Mouse (Mus musculus): ENCODE data around the gene Fibp. TPM values are rescaled to one million over a fixed set of nuclear protein-coding genes. Genes with fewer than 3 reads are reported as not detected.

Fibp gene
- polyA plus RNA-seq, 1 experiment, result 2.4 TPM

DNA sequence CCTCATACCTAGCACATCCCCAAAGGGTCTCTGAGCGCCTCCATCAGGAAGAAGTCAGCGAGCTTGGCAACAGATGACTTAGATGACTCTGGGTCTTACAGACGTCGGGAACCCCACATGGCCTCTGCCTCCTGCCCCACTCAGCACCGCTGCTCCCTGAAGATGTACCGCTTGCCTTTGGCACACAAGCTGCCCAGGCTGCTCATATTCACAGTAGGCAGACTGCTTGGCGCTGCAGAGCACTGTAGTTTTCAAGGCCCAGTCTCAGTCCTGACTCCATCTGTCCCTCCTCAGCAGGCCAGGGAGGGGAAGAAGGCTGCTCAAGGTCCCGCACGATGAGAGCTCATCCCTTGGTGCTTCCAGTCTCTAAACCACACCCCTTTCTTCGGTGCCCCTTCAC is 38.1 kb upstream of the Fibp start:
- Histone ChIP-seq H3K36me3 (ENCODE audit: control insufficient read depth) (peaks cover 46% of the 10 kb centered on the region), H3K4me3 (replicated peaks) (no peak overlapping the region), H3K9me3 (ENCODE audit: control insufficient read depth, low read length) (no peaks in the 10 kb centered on the region), H3K27me3 (ENCODE audit: control insufficient read depth) (no peaks in the 10 kb centered on the region), H3K4me1 (ENCODE audit: control insufficient read depth) (peaks cover 44% of the 10 kb centered on the region)
- TF ChIP-seq TAL1 (IDR thresholded peaks at IDR 0.05; ENCODE audit: low read length) (no peak), GATA1 (IDR thresholded peaks at IDR 0.05; ENCODE audit: low read length) (no peak)

DNA sequence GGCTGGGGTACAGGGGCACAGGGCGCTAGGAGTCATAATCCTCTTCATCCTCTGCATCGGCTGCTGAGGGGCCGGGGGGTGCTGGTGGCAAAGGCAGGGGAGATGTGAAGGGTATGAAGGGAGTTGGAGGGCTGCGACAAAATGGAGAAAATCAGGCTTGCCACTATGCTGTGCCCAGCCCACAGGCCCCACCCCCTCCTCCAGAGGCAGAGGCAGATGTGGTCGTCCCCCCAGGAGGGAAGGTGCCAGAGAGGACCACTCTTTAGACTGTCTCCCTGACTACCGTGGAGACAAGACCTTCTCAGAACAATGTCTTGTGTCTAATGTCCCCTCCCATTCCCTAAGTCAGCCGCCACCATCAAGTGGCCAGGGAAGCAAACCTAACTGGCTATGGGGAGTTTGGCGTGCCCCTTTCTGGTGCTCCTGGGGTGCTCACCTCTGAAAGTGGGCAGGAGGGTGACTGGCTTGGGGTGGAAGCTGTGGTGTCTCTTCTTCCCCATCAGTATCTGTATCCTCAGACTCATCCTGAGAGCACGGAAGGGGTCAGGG is 37.4 kb upstream of the Fibp start:
- H3K9me3 ChIP-seq (ENCODE audit: control insufficient read depth, low read length), result no peaks in the 10 kb centered on the region
- peaks cover 44% of the 10 kb centered on the region for H3K4me1 ChIP-seq (ENCODE audit: control insufficient read depth)
- peaks cover 47% of the 10 kb centered on the region for H3K36me3 ChIP-seq (ENCODE audit: control insufficient read depth)
- no peaks in the 10 kb centered on the region for H3K27me3 ChIP-seq (ENCODE audit: control insufficient read depth)
- no peak overlapping the region for H3K4me3 ChIP-seq (replicated peaks)
- TF ChIP-seq TAL1 (IDR thresholded peaks at IDR 0.05; ENCODE audit: low read length) (no peak), GATA1 (IDR thresholded peaks at IDR 0.05; ENCODE audit: low read length) (no peak)

GRCm38 (mm10) chr19:5423561-5423960 is 36.9 kb upstream of the Fibp start:
- Histone ChIP-seq H3K4me1 (ENCODE audit: control insufficient read depth) (peaks cover 44% of the 10 kb centered on the region), H3K36me3 (ENCODE audit: control insufficient read depth) (peaks cover 48% of the 10 kb centered on the region), H3K4me3 (replicated peaks) (peak overlapping the region; percentile 89), H3K27me3 (ENCODE audit: control insufficient read depth) (no peaks in the 10 kb centered on the region), H3K9me3 (ENCODE audit: control insufficient read depth, low read length) (no peaks in the 10 kb centered on the region)
- no peak for TF ChIP-seq GATA1 (IDR thresholded peaks at IDR 0.05; ENCODE audit: low read length)
- TF ChIP-seq TAL1 (IDR thresholded peaks at IDR 0.05; ENCODE audit: low read length), result no peak

- peaks cover 44% of the 10 kb centered on the region for H3K4me1 ChIP-seq (ENCODE audit: control insufficient read depth)
- H3K4me3 ChIP-seq (replicated peaks), result peak overlapping the region; percentile 89
- H3K36me3 ChIP-seq (ENCODE audit: control insufficient read depth), result peaks cover 48% of the 10 kb centered on the region
- H3K9me3 ChIP-seq (ENCODE audit: control insufficient read depth, low read length), result no peaks in the 10 kb centered on the region
- TF ChIP-seq GATA1 (IDR thresholded peaks at IDR 0.05; ENCODE audit: low read length), result no peak
- TF ChIP-seq TAL1 (IDR thresholded peaks at IDR 0.05; ENCODE audit: low read length), result no peak
- H3K27me3 ChIP-seq (ENCODE audit: control insufficient read depth), result no peaks in the 10 kb centered on the region
These were observed 36.2 kb upstream of the Fibp start for GRCm38 (mm10) chr19:5424092-5424781.

DNA sequence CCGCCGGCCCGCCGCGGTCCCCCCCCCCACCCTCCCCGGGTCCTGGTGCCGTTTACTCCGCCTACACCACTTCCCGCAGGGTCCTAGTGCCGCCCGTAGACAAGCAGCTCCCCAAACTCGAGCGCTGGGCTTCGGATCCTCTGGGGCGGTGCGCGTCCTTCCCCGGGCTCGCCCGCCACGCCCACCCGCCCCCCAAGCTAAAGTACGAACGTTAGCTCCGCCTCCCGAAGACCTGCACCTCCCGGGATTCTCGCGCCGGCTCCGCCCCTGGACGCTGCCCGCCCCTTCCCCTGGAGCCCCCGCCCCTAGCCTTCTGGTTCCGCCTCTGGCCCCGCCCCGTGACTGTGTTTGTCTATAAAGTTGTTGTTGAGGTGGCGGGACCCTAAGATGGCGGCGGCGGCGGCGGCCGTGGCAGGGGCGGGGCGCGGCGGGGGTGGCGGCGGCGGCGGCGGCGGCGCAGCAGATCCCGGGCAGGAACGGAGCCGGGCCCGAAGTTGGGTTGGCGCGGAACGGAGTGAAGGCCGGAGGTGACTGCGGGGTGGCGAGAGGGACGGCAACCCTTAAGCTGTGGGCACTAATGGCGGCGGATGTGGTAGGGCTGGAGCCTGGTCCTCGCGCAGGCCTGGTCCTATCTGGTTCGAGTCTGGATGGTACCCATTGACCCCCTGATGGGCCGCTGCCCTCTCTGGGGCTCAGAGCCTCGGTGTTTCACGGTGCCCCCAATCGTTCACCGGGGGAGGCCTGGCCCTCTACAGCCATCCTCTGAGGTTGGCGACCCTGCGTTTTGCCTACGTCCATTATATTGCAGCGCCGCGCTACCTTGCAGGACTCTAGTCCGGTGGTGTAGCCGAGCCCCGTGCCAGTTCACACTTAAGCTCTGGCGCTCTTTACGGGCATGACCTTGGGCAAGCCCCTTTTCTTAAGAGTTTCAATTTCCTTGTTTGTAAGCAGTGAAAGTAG is 35.4 kb upstream of the Fibp start, which contains the start of the genes Drap1 and AI837181:
TSS of gene Drap1 (minus strand) at position 198 of the 960 bp plus-strand sequence.
TSS of gene AI837181 (plus strand) at position 363 of the 960 bp plus-strand sequence.
- no peaks in the 10 kb centered on the region for H3K27me3 ChIP-seq (ENCODE audit: control insufficient read depth)
- peaks cover 45% of the 10 kb centered on the region for H3K36me3 ChIP-seq (ENCODE audit: control insufficient read depth)
- peak within 1 kb of the TSS; percentile 89 for H3K4me3 ChIP-seq (replicated peaks)
- no peak for TF ChIP-seq GATA1 (IDR thresholded peaks at IDR 0.05; ENCODE audit: low read length)
- TF ChIP-seq TAL1 (IDR thresholded peaks at IDR 0.05; ENCODE audit: low read length), result no peak
- H3K4me1 ChIP-seq (ENCODE audit: control insufficient read depth), result peaks cover 42% of the 10 kb centered on the region
- no peaks in the 10 kb centered on the region for H3K9me3 ChIP-seq (ENCODE audit: control insufficient read depth, low read length)

- Histone ChIP-seq H3K36me3 (ENCODE audit: control insufficient read depth) (peaks cover 36% of the 10 kb centered on the region), H3K4me1 (ENCODE audit: control insufficient read depth) (peaks cover 38% of the 10 kb centered on the region), H3K27me3 (ENCODE audit: control insufficient read depth) (no peaks in the 10 kb centered on the region), H3K9me3 (ENCODE audit: control insufficient read depth, low read length) (no peaks in the 10 kb centered on the region), H3K4me3 (replicated peaks) (peak overlapping the region; percentile 89)
- TF ChIP-seq TAL1 (IDR thresholded peaks at IDR 0.05; ENCODE audit: low read length), result no peak
- TF ChIP-seq GATA1 (IDR thresholded peaks at IDR 0.05; ENCODE audit: low read length), result no peak
These were observed 34.4 kb upstream of the Fibp start for GRCm38 (mm10) chr19:5425906-5426565.

DNA sequence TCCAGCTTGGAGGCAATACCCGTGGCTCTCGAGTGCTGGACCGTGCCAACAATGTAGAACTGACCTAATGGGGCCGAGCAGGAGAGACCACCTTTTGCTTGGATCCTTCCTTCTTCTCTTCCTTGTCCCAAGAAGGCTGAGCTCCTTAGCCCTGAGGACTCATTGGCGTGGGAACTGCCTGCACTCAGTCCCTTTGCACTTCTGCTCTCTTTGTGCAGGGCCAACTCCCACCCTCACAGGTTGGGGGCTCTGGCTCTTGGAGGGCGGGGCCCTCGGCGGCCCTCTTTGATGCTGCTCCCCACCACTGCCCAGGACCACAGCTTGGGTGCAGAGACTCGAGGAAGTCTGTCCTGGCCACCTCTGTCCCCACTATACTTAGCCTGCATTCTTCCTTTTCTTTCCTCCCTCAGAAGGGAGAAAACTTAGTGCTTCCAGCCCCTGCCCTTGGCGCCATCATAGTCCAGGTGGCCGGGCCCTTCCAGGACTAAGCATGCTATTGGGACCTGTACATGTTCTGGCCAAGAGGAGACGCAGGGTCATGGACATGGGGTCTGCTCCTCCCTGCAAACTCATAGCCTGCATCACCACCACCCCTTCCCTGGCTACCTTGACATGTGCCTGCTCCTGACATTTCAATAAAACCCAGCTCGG is 33.6 kb upstream of the Fibp start:
- H3K9me3 ChIP-seq (ENCODE audit: control insufficient read depth, low read length), result no peaks in the 10 kb centered on the region
- no peaks in the 10 kb centered on the region for H3K27me3 ChIP-seq (ENCODE audit: control insufficient read depth)
- H3K4me3 ChIP-seq (replicated peaks), result no peak overlapping the region
- TF ChIP-seq GATA1 (IDR thresholded peaks at IDR 0.05; ENCODE audit: low read length) (no peak), TAL1 (IDR thresholded peaks at IDR 0.05; ENCODE audit: low read length) (no peak)
- peaks cover 34% of the 10 kb centered on the region for H3K36me3 ChIP-seq (ENCODE audit: control insufficient read depth)
- H3K4me1 ChIP-seq (ENCODE audit: control insufficient read depth), result peaks cover 37% of the 10 kb centered on the region

GRCm38 (mm10) chr19:5428083-5428482 is 32.3 kb upstream of the Fibp start:
- Histone ChIP-seq H3K4me3 (replicated peaks) (no peak overlapping the region), H3K27me3 (ENCODE audit: control insufficient read depth) (no peaks in the 10 kb centered on the region), H3K36me3 (ENCODE audit: control insufficient read depth) (peaks cover 23% of the 10 kb centered on the region), H3K4me1 (ENCODE audit: control insufficient read depth) (peaks cover 33% of the 10 kb centered on the region), H3K9me3 (ENCODE audit: control insufficient read depth, low read length) (no peaks in the 10 kb centered on the region)
- TF ChIP-seq GATA1 (IDR thresholded peaks at IDR 0.05; ENCODE audit: low read length) (no peak), TAL1 (IDR thresholded peaks at IDR 0.05; ENCODE audit: low read length) (no peak)

All from erythroblast, embryonic 14.5 days (primary cell).